Mouse (Mus musculus): ENCODE data around the gene Sae1.

GRCm38 (mm10) chr7:16329146-16329545, 58.5 kb downstream of the Sae1 start:
- no peak for TF ChIP-seq CTCF (IDR thresholded peaks at IDR 0.05; ENCODE audit: borderline replicate concordance, control insufficient read depth, extremely low read depth, insufficient read depth, low read length, poor library complexity)
- no peak for TF ChIP-seq POLR2A (IDR thresholded peaks at IDR 0.05; ENCODE audit: control insufficient read depth, extremely low read depth, insufficient read depth, low read length, poor library complexity)

All from thymus, adult 2 months (tissue).